In genomic region chr12:41950726-41951125, GRCm38 (mm10) we compare ENCODE assay signal across 22 mouse cellular contexts.
DNase-seq lines count a peak whose midpoint lies in the region; ATAC-seq and TF ChIP-seq lines count a peak whose summit lies in the region.
"Had no signal": no experiment of that assay in that cellular context is flagged by ENCODE, and none has a peak within 500 bp of the region (broad histone marks: within the 10 kb centered on the region; RNA-seq: fewer than 3 reads in every experiment).

No protein-coding gene starts in this region.

- no peak overlapping the region for H3K4me3 ChIP-seq in forebrain, embryonic 14.5 days (ENCODE audit: low read depth, low read length)
- no peak overlapping the region for H3K4me3 ChIP-seq in forebrain, embryonic 16.5 days (replicated peaks; ENCODE audit: low read length)
- H3K4me3 ChIP-seq: embryonic facial prominence, embryonic 10.5 days; erythroblast, embryonic 14.5 days; forebrain, embryonic 10.5 days; gastrocnemius, adult 2 months; heart, embryonic 13.5 days; hindbrain, embryonic 12.5 days had no signal

- ATAC-seq in forebrain, embryonic 14.5 days, result no peak
- ATAC-seq in forebrain, embryonic 16.5 days, result no peak
- ATAC-seq: hindbrain, embryonic 16.5 days; intestine, postnatal 0 days had no signal

- no peaks in the 10 kb centered on the region for H3K4me1 ChIP-seq in forebrain, embryonic 14.5 days (ENCODE audit: control insufficient read depth, insufficient read depth, low read length)
- peaks cover 3% of the 10 kb centered on the region; the same call in 1 of the 2 replicates for H3K4me1 ChIP-seq in forebrain, embryonic 16.5 days (replicated peaks; ENCODE audit: control insufficient read depth, insufficient read depth, low read length)
- H3K4me1 ChIP-seq: forebrain, embryonic 10.5 days; heart, embryonic 13.5 days; hindbrain, embryonic 12.5 days had no signal

- H3K9me3 ChIP-seq in forebrain, embryonic 14.5 days (replicated peaks; ENCODE audit: control insufficient read depth, low read length), result no peaks in the 10 kb centered on the region
- H3K9me3 ChIP-seq in forebrain, embryonic 16.5 days (ENCODE audit: control insufficient read depth, low read length), result no peaks in the 10 kb centered on the region
- H3K9me3 ChIP-seq: embryonic facial prominence, embryonic 10.5 days; forebrain, embryonic 10.5 days; heart, embryonic 13.5 days; hindbrain, embryonic 12.5 days had no signal

- peak; percentile 51 for DNase-seq in forebrain, embryonic 14.5 days (ENCODE audit: low spot score)
- DNase-seq in heart, adult 9 months (ENCODE audit: low spot score in 2 of 2), result peak; percentile 2 to 4
- DNase-seq in heart, postnatal 14 days, result no peak
- DNase-seq in 3T3-L1 (ENCODE audit: low read depth, low spot score), result peak; percentile 31
- DNase-seq in brain, embryonic 14.5 days (ENCODE audit: low read depth), result peak; percentile 49
- DNase-seq in layer of hippocampus, adult 11-12 months (ENCODE audit: low spot score), result no peak
- DNase-seq in adrenal gland, adult 2 months, result no peak
- DNase-seq: adrenal gland, postnatal 10 days; cerebellum, adult 2 months; cerebellum, postnatal 10 days; gastrocnemius, adult 2 months; gastrocnemius, postnatal 25 days; heart, postnatal 4 days had no signal

- H3K27ac ChIP-seq in forebrain, embryonic 14.5 days (ENCODE audit: low read depth, low read length), result no peak overlapping the region
- no peak overlapping the region for H3K27ac ChIP-seq in forebrain, embryonic 16.5 days (ENCODE audit: low read length)
- H3K27ac ChIP-seq: embryonic facial prominence, embryonic 10.5 days; forebrain, embryonic 10.5 days; gastrocnemius, adult 2 months; heart, embryonic 13.5 days; hindbrain, embryonic 12.5 days had no signal

- H3K36me3 ChIP-seq in forebrain, embryonic 14.5 days (ENCODE audit: control insufficient read depth, insufficient read depth, low read length), result no peaks in the 10 kb centered on the region
- no peaks in the 10 kb centered on the region for H3K36me3 ChIP-seq in forebrain, embryonic 16.5 days (ENCODE audit: control insufficient read depth, insufficient read depth)
- H3K36me3 ChIP-seq: embryonic facial prominence, embryonic 10.5 days; forebrain, embryonic 10.5 days; heart, embryonic 13.5 days; hindbrain, embryonic 12.5 days had no signal

- H3K27me3 ChIP-seq in forebrain, embryonic 14.5 days (replicated peaks; ENCODE audit: control insufficient read depth, insufficient read depth, low read length), result no peaks in the 10 kb centered on the region
- no peaks in the 10 kb centered on the region for H3K27me3 ChIP-seq in forebrain, embryonic 16.5 days (replicated peaks; ENCODE audit: control insufficient read depth, insufficient read depth, low read length)
- H3K27me3 ChIP-seq: heart, embryonic 13.5 days; hindbrain, embryonic 12.5 days; Patski had no signal

- TF ChIP-seq POLR2A in brain, embryonic 14.5 days (IDR thresholded peaks at IDR 0.05; ENCODE audit: borderline replicate concordance, extremely low read depth, insufficient read depth, insufficient read length, poor library complexity, severe bottlenecking), result no peak

- WGBS in forebrain, embryonic 14.5 days, result 94% methylated on average over 2 of the region's 2 CpGs
- 78% methylated on average over 2 of the region's 2 CpGs for WGBS in forebrain, embryonic 16.5 days

- intact Hi-C loops in heart, postnatal 14 days (cut with DNase I), result no loop called here

- no peak overlapping the region for H3K4me2 ChIP-seq in forebrain, embryonic 14.5 days (ENCODE audit: low read length)
- no peak overlapping the region for H3K4me2 ChIP-seq in forebrain, embryonic 16.5 days (ENCODE audit: low read length)
- H3K4me2 ChIP-seq: heart, embryonic 13.5 days; hindbrain, embryonic 12.5 days had no signal

- no peak overlapping the region for H3K9ac ChIP-seq in forebrain, embryonic 14.5 days (ENCODE audit: low read length)
- H3K9ac ChIP-seq in forebrain, embryonic 16.5 days (replicated peaks; ENCODE audit: low read depth, low read length), result no peak overlapping the region
- H3K9ac ChIP-seq: heart, embryonic 13.5 days; hindbrain, embryonic 12.5 days had no signal

- TF ChIP-seq CTCF in brain, embryonic 14.5 days (IDR thresholded peaks at IDR 0.05; ENCODE audit: borderline replicate concordance, extremely low read depth, insufficient read depth, insufficient read length), result no peak

Comparison
In these comparisons a context has a peak if more than half of its experiments do, and no peak if none do; other contexts are left out.
1. DNase-seq: peak in forebrain, embryonic 14.5 days (single experiment), heart, adult 9 months (2 of 2), 3T3-L1 (single experiment) and brain, embryonic 14.5 days (single experiment); none in heart, postnatal 14 days (0 of 2), layer of hippocampus, adult 11-12 months (single experiment) and adrenal gland, adult 2 months (single experiment).